Mouse (Mus musculus): ENCODE measurements around the gene Pakap. TPM values are rescaled to one million over a fixed set of nuclear protein-coding genes. Genes with fewer than 3 reads are reported as not detected.

The Pakap gene
- total RNA-seq, 2 experiments from 2014 or later, result not detected

- ATAC-seq (replicated peaks; ENCODE audit: low FRiP score, poor library complexity, severe bottlenecking), result no peak
These were observed 92.5 kb downstream of the Pakap start for GRCm38 (mm10) chr4:57660470-57660869.

GRCm38 (mm10) chr4:57666101-57666500, 98.1 kb downstream of the Pakap start:
- no peak for ATAC-seq (replicated peaks; ENCODE audit: low FRiP score, poor library complexity, severe bottlenecking)

GRCm38 (mm10) chr4:57670813-57671469, 103.0 kb downstream of the Pakap start:
- no peak for ATAC-seq (replicated peaks; ENCODE audit: low FRiP score, poor library complexity, severe bottlenecking)

- no peak for ATAC-seq (replicated peaks; ENCODE audit: low FRiP score, poor library complexity, severe bottlenecking)
These were observed 104.6 kb downstream of the Pakap start for GRCm38 (mm10) chr4:57672541-57672940.

GRCm38 (mm10) chr4:57672996-57673906, 105.3 kb downstream of the Pakap start:
- 0 out of 2 replicates have a peak, but pooled peaks have one; percentile 65 for ATAC-seq (replicated peaks; ENCODE audit: low FRiP score, poor library complexity, severe bottlenecking)

GRCm38 (mm10) chr4:57674351-57674750, 106.4 kb downstream of the Pakap start:
- no peak for ATAC-seq (replicated peaks; ENCODE audit: low FRiP score, poor library complexity, severe bottlenecking)

- no peak for ATAC-seq (replicated peaks; ENCODE audit: low FRiP score, poor library complexity, severe bottlenecking)
These were observed 107.4 kb downstream of the Pakap start for GRCm38 (mm10) chr4:57675387-57675786.

- no peak for ATAC-seq (replicated peaks; ENCODE audit: low FRiP score, poor library complexity, severe bottlenecking)
These were observed 109.9 kb downstream of the Pakap start for GRCm38 (mm10) chr4:57677916-57678315.

GRCm38 (mm10) chr4:57678991-57679457, 111.0 kb downstream of the Pakap start:
- no peak for ATAC-seq (replicated peaks; ENCODE audit: low FRiP score, poor library complexity, severe bottlenecking)

- no peak for ATAC-seq (replicated peaks; ENCODE audit: low FRiP score, poor library complexity, severe bottlenecking)
These were observed 112.2 kb downstream of the Pakap start for GRCm38 (mm10) chr4:57680186-57680585.

GRCm38 (mm10) chr4:57681511-57681910, 113.5 kb downstream of the Pakap start:
- no peak for ATAC-seq (replicated peaks; ENCODE audit: low FRiP score, poor library complexity, severe bottlenecking)

- ATAC-seq (replicated peaks; ENCODE audit: low FRiP score, poor library complexity, severe bottlenecking), result no peak
These were observed 114.4 kb downstream of the Pakap start for GRCm38 (mm10) chr4:57682341-57682740.

GRCm38 (mm10) chr4:57682944-57683343, 115.0 kb downstream of the Pakap start:
- ATAC-seq (replicated peaks; ENCODE audit: low FRiP score, poor library complexity, severe bottlenecking), result no peak

GRCm38 (mm10) chr4:57684676-57685215, 116.8 kb downstream of the Pakap start:
- ATAC-seq (replicated peaks; ENCODE audit: low FRiP score, poor library complexity, severe bottlenecking), result no peak

- ATAC-seq (replicated peaks; ENCODE audit: low FRiP score, poor library complexity, severe bottlenecking), result no peak
These were observed 118.8 kb downstream of the Pakap start for GRCm38 (mm10) chr4:57686736-57687135.

GRCm38 (mm10) chr4:57687583-57687982, 119.6 kb downstream of the Pakap start:
- no peak for ATAC-seq (replicated peaks; ENCODE audit: low FRiP score, poor library complexity, severe bottlenecking)

- ATAC-seq (replicated peaks; ENCODE audit: low FRiP score, poor library complexity, severe bottlenecking), result no peak
These were observed 120.2 kb downstream of the Pakap start for GRCm38 (mm10) chr4:57688131-57688530.

GRCm38 (mm10) chr4:57690001-57690400, 122.0 kb downstream of the Pakap start:
- ATAC-seq (replicated peaks; ENCODE audit: low FRiP score, poor library complexity, severe bottlenecking), result no peak

- ATAC-seq (replicated peaks; ENCODE audit: low FRiP score, poor library complexity, severe bottlenecking), result no peak
These were observed 122.8 kb downstream of the Pakap start for GRCm38 (mm10) chr4:57690805-57691204.

- ATAC-seq (replicated peaks; ENCODE audit: low FRiP score, poor library complexity, severe bottlenecking), result no peak
These were observed 126.6 kb downstream of the Pakap start for GRCm38 (mm10) chr4:57694356-57695136.
